Mouse (Mus musculus): Measurements from ENCODE around the gene Slc4a1.

Gene Slc4a1

DNA sequence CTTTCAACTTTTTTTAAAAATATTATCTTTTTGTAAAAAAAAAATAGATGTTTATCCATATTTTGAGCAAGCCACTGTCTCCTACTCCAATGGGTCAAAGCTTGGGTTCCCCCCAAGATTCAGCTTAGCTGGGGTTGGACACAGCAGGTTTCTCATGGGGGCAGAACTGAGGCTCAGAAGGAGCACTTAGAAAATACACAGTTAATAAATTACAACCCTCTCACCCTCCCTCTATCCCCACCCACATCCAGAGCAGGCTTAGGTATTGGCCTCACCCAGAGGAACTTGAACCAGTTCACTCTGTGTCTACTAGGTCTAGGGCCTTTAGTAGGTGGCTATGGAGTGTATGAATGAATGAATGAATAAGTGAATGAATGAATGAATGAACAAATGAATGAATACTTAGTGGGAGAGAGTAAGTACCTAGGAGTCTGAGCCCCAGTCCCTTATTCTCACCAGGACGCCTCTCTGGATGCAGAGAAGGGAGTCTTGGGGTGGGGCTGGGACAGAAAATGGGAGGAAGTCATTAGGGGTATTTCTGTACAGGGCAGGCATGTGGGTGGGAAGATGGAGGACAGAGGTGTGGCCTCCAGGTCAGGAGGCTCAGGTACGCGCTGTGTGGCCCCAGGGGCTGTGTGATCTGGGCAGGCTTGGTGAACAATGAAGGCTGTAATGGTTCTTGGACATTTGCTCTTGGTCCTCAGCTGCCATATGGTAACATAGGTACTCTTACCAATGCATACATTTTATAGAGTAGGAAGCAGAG is 16.6 kb downstream of the Slc4a1 start:
- no peak for DNase-seq

DNA sequence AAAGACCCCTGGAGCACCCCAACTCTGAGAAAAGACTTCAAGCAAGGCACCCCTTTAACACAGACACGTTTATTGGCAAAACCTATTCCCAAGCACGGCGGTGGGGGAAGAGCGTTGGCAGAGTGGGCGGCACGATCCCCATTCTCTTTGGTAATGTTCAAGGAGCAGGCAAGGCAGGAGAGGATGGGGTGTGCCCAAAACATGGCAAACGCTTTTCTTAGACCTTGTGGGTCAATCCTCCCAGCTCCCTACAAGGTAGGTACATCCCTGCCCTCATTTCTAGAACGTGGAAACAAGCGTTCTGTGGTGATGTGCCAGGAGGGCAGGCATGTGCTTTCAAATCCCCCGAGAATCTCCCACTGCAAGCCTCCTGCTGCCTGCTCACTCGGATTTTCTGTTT is 17.2 kb downstream of the Slc4a1 start:
- no peak for DNase-seq

DNA sequence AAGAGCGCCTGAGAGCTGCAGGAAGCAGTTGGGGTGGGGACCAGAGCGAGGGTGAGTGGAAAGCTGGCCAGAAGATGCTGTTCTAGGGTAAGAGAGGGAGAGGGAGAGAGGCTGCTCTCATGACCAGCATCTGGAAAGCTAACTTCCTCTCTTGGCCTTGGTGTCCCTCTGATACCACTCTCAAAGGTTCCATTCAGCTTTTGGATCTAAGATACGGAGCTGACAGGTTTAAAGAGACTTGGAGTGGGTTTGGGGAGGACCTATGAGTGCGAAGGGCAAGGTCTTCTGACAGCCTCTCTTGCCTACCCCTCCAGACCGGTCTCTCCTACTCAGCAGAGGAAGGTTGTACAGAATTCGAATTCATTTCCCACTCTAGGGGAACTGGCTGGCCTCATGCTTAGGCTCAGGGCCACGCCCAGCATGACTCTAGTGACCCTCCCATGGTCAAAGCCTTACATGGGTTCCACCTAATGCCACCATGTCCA is 17.9 kb downstream of the Slc4a1 start:
- DNase-seq, result no peak

DNA sequence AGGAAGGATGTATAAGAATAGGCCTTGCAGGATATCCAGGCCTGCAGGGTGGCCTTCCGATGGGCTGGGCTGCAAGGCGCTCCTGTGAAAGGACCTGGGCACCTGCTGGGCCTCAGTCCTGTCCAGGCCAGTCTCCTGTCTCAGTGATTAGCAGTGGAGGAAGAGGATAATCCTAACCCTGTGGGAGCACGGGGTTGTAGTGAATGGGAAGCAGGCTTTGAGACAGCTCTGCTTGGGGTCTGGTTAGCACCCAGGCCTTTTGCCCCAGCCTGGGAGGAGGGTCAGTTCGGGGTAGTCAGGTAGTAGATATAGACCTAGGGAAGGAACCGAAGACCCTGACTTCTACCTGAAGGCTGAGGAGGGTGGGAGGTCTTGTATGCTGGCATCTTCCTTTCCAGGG is 18.3 kb downstream of the Slc4a1 start:
- no peak for DNase-seq

DNA sequence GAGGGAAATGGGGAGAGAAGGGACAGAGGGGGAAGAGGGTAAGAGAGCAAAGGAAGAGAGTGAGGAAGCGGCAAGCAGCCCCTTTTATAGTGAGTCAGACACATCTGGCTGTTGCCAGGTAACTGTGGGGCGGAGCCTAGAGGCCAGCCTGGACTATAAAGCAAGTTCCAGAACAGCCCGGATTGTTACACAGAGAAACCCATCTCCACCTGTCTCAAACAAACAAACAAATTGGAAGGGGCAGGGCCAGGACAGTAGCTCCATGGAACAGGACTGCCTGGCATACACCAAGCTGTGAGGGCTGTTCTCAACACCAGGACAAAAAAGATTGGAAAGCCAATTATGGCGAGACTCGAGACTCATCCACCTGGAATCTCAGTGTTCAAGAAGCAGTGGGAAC is 19.1 kb downstream of the Slc4a1 start:
- no peak for DNase-seq

DNA sequence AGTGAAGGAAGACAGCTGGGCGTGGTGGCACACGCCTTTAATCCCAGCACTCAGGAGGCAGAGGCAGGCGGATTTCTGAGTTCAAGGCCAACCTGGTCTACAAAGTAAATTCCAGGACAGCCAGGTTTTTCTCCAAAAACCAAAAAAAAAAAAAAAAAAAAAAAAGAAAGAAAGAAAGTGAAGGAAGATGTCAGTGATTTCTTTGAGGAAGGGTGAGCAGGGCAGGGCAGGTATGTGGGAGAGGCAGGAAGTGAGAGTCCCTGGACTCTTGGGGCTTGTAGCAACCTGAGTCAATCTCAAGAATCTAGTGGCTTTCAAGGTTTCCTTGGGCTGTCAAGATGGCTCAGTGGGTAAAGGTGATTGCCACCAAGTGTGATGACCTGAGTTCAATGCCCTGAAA is 21.5 kb downstream of the Slc4a1 start:
- DNase-seq, result no peak

DNA sequence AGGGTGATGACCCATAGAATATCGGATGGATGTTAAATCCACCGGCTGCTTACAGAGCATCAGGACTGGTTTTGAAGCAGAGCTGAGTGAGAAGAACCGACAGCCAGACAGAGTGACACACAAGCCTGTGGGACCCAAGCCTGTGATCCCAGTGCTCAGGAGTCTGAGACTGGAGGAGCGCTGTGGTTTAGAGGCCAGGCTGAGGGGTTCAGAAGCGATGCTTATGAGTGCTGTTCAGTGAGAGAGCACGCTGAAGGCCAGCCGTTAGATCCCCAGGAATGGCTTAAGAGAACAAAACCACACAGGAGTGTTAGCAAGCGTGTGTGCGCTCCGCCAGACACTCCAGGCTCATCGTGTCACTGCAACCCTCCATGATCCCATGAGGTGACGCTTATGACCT is 23.3 kb downstream of the Slc4a1 start:
- no peak for DNase-seq

DNA sequence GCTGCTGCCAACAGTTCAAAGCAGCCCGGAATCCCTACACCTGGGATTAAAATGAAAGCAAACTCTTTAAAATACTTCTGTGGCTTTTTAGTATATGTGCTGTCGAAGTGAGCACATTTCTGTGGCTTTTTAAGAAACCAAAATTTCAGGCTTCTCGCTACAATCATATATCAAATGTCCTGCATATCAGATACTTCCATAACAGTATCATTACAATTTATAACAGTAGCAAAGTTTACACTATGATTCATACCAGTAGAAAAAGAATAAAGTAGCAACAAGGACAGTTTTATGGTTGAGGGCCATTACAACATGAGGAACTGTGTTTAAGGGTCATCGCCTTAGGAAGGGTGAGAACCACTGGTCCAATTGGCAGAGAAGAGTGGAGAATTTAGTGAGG is 24.9 kb downstream of the Slc4a1 start:
- no peak for DNase-seq

DNA sequence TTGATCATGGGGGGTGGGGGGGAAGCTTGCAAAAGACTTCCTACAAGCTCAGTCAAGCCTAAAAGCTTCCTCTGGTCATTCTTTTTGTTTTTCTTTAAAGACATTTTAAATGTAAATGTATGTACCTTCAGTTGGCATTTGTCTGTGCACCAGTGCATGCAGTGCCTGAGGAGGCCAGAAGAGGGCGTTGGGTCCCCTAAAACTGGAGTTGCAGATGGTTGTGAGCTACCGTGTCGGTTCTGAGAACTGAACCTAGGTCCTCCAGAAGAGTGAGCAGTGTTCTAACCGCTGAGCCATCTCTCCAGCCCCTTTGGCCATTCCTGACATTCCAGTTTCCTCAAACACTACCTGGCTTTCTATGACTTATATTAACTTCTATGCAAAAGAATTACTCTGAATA is 26.4 kb downstream of the Slc4a1 start:
- DNase-seq, result peak; percentile 50 to 71

DNA sequence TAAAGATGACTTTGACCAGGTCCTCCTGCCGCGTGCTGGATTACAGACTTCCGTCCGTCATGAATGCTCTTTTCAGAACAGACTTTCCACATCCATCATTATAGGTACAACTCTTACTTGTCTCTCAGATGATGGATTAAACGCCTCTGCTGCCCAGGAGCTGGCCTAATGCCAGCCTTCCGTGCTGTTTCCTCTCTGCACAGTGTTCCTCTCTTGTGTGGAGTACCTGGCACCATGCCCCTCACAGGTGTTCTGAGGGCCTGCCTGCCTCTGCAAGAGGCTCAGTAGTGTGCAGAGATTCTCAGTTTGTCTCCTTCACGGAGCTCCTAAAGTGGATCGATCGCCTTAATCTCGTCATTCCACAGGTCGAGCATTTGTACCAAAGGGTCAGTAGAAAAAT is 26.8 kb downstream of the Slc4a1 start:
- DNase-seq, result peak; percentile 88 to 93

DNA sequence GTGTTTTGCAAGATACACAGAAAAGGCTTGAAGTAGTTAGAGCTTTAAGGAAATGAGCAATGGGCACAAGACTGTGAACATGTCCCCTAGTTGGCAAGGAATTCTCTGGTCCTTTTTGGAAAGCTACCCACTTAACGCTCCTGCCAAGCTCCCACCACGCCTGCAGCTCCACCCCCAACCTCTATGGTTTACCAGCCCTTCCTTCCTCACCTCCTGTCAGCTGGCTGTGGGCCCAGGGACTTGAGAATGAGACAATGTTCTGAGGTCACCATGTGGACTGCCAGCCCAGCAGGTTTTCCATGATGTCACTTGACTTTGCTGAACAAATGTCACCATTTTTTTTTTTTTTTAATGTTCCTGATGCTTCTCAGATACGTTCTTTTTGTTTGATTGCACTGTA is 27.4 kb downstream of the Slc4a1 start:
- DNase-seq, result peak; percentile 100

DNA sequence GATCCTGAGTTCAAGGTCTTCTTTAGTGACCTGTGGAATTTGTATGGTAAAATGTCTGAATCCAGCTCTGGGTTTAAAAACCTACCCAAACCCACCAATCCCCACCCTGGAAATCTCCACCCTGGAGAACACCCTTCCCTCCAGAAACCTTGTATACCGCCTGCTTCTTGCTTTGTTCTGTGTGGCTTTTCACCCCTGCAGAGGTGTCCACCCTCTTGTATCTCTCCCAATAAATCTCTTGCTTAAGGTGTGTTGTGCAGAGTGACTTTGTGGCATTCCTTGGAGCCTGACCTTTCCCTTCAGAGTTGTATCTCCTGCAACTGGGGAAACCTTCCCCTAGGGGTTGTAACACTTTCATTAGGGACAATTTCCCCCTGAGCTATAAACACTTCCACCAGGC is 28.1 kb downstream of the Slc4a1 start:
- no peak for DNase-seq

DNA sequence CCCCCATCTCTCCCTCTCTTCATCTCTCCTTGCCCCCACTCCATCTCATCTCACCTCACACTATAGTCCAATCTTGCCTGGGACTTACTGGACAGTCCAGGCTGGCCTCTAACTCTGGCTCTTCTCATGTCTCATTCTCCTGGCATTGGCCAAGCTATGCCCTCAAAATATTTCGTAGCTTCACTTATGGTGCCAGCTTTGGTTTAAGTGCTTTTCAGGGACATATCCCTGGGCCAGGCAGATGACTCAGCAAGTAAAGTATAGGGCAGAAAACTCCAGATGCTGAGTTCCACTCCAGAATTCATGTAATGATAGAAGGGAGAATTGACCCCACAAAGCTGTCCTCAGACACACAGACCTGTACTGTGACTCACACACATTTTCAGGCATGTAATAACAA is 29.8 kb downstream of the Slc4a1 start:
- no peak for DNase-seq

DNA sequence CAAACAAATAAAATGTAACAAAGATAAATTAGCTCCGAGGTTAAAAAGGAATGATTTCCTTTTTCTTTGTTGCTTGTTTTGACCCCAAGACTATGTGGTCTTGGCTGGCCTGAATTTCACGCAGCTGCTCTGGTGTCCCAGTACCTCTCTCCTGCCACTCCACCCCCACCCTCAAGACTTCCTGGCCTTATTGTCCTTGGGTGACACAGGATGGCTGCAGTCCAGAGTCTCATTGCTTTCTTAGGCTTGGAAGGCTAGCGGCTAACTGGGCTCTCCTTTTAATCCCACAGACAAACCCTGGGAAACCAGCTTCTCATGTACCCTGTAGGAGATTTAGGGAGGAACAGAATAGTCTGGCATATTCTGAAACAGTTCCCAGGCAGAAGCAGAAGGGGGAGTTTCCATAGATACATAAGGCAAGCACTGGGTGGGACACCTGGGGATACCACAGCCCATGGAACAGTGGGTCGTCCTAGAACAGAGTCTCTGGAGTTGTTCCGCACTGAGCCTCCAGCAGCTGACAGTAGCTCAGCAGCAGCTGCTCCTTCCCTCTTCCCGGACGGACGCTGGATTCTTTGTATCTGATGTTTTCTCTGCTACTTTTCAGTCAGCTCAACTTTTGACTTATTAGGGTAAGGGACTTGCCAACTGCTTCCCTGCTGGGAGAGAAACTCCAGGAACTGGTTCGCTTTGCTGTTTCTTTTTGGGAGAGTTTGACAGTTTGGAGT is 30.9 kb downstream of the Slc4a1 start:
- DNase-seq, result peak; percentile 53 to 55

DNA sequence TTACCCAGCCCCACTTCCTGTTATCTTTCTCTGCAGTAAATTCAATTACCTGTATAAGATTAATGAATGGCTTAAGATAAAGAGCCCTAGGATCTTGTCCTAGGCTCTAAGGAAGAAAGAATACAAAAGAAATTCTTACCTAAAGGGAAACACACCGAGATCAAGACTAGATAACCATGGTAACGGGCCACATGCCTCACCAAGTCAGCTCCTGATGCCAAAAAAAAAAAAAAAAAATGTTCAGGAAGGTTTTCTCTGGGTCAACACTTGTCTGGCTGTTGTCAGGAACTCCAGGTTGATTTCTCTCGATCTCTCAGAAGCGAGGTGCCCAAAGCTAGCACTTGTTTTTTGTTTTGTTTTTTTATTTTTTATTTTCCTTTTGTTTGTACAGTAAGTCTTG is 32.0 kb downstream of the Slc4a1 start:
- no peak for DNase-seq

DNA sequence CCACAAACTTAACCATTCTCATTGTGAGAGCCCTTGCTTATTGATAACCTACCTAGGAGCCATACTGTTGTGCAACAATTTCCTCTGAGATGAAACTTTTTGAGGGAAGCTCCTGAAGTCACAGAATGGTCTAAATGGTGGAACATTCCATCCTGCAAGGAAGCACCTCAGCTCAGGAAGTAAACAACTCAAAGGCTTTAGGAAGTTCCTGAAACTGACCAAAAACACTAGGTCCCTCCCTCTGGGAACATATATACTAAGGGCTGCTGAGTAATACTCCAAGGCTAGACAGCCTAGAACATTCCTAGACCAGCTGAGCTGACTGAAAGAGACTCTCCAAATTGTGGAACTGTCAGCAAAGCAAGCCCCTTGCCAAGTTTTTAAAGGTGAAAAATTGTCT is 32.9 kb downstream of the Slc4a1 start:
- no peak for DNase-seq

DNA sequence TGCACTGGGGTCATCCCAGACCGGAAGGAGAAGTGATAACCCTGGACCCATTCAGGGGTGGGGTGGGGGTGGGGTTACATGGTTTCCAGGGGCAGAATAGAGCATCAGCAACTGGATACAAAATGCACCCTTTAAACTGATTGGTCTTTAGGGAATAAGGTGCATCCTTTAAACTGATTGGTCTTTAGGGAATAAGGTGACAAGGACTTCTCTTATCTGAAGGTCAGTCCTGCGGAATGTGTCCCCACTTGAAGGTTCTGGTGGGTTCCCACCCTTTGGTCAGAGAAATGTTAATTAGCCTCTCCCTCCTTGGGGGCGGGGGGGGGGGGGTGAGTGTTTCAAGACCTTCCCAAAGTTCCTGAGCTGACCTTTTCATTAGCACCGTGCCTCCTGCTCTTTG is 34.2 kb downstream of the Slc4a1 start:
- DNase-seq, result no peak

DNA sequence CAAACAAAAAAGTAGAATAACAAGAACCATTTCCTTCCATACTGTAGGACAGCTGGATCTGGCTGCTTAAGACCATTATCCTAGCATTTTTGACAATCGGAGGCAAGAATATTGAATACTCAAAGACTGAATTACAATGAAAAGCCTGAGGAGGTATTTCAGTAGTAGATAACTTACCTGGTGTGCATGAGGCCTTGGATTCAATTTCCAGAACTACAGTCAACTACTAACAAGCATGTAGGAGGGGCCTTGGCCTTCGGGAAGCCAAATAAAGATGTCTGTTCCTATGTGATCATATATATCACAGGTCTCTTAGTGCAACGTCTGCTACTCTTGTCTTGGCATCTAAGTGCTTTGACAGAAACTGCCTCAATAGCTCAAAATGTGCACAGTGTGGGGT is 36.0 kb downstream of the Slc4a1 start:
- no peak for DNase-seq

DNA sequence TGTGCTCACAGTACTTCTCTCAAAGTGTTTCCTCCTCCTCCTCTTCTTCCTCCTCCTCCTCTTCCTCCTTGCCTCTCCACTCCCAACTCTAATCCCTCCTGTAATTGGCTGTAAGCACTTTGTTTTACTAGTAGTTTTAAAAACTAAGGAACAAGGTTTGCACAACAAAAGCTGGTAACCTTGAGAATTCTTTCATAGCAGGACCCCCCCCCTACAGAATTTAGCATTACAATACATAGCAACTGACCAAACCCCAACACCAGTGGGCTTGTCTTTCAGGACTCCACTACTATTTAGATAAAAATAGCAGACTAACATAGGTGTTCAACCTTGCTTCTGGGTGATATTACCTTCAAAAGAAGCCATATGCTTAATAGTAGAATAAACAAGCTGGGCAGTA is 36.5 kb downstream of the Slc4a1 start:
- DNase-seq, result no peak

DNA sequence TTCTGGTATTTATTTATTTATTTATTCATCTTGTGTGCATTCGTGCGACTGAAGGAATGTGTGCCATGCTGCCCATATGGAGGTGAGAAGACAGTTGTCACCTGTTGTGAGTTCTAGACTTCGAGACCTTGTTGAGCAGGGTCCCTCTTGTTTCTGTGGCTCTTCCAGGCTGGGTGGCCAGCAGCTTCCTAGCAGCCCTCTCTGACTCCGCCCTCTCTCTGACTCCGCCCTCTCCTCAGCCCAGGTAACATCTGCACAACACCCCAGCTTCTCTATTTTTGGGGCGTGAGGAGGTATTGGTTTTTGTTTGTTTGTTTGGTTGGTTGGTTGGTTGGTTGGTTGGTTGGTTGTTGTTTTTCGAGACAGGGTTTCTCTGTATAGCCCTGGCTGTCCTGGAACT is 38.2 kb downstream of the Slc4a1 start:
- DNase-seq, result no peak

DNA sequence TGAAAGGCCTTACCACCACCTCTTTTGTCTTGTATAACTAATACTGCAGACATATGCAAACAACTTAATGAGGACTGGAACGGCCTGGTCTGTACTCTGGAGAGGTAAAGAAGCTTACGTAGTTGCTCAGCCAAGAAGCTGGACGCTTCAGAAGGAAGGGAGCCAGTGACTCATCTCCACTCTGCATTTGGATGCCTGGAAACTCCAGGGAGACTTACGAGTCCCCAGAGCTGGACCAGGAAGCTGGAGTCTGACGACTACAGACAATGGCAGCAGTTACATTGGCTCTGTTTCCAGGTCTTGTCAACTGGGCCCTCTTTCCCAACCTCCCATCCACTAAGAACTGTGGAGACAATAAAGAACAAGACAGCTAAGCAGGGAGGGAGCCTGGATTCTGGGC is 38.8 kb downstream of the Slc4a1 start:
- DNase-seq, result no peak

DNA sequence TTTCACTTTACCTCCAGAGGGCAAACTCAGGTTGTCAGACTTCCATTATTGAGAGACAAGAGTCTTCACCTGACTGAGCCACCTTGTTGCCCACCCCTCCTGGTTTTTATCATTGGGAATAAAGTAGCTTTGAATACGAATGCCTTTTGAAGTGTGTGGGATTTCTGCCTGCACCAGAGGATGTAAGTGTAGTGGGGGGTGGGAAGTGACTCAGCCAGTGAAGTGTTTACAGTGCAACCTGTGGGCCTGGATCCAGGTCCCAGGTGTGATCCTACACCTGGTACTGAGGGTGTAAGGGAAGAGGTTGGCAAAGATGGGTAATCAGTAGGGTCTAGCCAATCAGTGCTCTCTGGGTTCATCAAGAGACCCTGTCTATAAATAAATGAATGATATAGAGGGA is 42.5 kb downstream of the Slc4a1 start:
- DNase-seq, result peak in 1 of 2 experiments; percentile 20

DNA sequence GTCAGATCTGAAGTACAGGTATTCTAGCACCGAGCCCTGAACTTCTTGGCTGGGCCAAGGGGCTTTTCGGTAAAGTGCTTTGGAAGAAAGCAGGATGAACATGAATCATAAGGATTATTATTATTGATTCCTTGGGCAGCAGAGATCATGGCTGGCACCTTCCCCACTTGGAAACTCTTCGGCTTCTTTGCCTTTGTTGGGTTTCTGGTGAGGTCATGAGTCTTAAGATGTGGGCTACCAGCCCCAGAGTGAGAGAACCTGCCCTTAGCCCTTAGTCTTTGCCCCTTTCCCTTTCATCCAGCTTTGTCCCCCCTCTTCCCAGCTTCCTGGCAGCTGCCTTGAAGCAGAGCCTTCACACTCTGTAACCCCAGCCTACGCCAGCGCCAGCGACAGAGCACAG is 44.1 kb downstream of the Slc4a1 start:
- DNase-seq, result no peak

DNA sequence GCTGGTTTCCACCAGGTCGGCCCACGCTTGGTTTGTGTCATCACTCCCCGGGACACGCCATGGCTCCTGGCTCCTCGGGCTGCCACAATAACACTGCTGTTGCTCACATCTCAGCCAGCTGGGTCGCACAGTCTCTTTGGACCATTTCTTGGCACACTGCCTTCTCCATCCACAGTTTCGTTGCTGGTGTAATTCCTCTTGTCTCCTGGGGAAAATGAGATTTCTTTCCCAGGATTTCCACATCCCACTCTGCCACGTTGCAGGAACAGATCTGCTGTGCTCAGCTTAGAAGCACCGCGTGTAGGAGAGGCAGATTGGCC is 45.4 kb downstream of the Slc4a1 start:
- peak; percentile 90 to 93 for DNase-seq
